Mouse (Mus musculus) heart, adult 2 months (tissue): ENCODE measurements around the gene Txndc17. TPM values are rescaled to one million over a fixed set of nuclear protein-coding genes. Genes with fewer than 3 reads are reported as not detected.

ENCODE experiments used
- DNase-seq, 2 experiments: peaks; one replicate each; pipeline ENCODE4 v3.0.0; 2021
- H3K27ac ChIP-seq: fragments of 200-600 bp; 2 replicates; pipeline ENCODE4 v1.8.1; 2022
- H3K27me3 ChIP-seq: fragments of 200-500 bp; 2 replicates; pipeline ENCODE4 v1.6.1; 2012; ENCODE audit warnings: mild to moderate bottlenecking, low read length, inconsistent platforms, mixed read lengths; ENCODE audit not compliant: control insufficient read depth, insufficient read depth
- H3K36me3 ChIP-seq: fragments of 200-500 bp; 2 replicates; pipeline ENCODE4 v1.6.1; 2012; ENCODE audit warnings: low read length, inconsistent platforms; ENCODE audit not compliant: control insufficient read depth, insufficient read depth
- H3K4me1 ChIP-seq: fragments of 200-500 bp; 2 replicates; pipeline ENCODE4 v1.6.1; 2011; ENCODE audit warnings: low read length; ENCODE audit not compliant: control insufficient read depth, insufficient read depth
- H3K4me3 ChIP-seq: fragments of 200-600 bp; 2 replicates; pipeline ENCODE4 v1.8.1; 2022
- H3K79me2 ChIP-seq: fragments of 200-500 bp; replicated peaks from 2 replicates; pipeline ENCODE4 v1.6.1; 2012; ENCODE audit warnings: mild to moderate bottlenecking, inconsistent platforms, low read length, moderate library complexity, mixed read lengths; ENCODE audit not compliant: control insufficient read depth, insufficient read depth
- H3K9ac ChIP-seq: fragments of 200-500 bp; 2 replicates; pipeline ENCODE4 v1.6.1; 2012; ENCODE audit warnings: low read depth, mild to moderate bottlenecking, control low read depth, inconsistent platforms, low read length, mixed read lengths
- CTCF ChIP-seq: fragments of 200-600 bp; IDR thresholded peaks from 2 replicates; pipeline ENCODE4 v1.8.1; 2022; ENCODE audit warnings: antibody characterized with exemption, mild to moderate bottlenecking, moderate library complexity
- EP300 ChIP-seq: fragments of 200-500 bp; IDR thresholded peaks from 2 replicates; pipeline ENCODE4 v1.6.1; 2011; ENCODE audit warnings: low read depth, low read length, control low read depth; ENCODE audit not compliant: insufficient read depth
- POLR2A ChIP-seq: fragments of 200-500 bp; IDR thresholded peaks from 2 replicates; pipeline ENCODE4 v1.6.1; 2011; ENCODE audit warnings: mild to moderate bottlenecking, low read depth, low read length, control low read depth; ENCODE audit not compliant: insufficient read depth
- WGBS: fragments of 180-500 bp; shearing (Covaris S2); methylation state at CpG from one replicate; pipeline ENCODE4 v1.1.7; 2018; 5-methylcytosine and 5-hydroxymethylcytosine counted together
- intact Hi-C: fragments of 180-260 bp; cut with DNase I; formaldehyde crosslinking; loops from one replicate; pipeline ENCODE4 v1.15.1; 2025
- polyA plus RNA-seq: library from polyadenylated mRNA; depleted of rRNA; stranded (reverse); fragments of >200 nt; gene quantifications from 2 replicates; pipeline ENCODE4 v1.2.3, GENCODE M21; 2012; rRNA removed
- total RNA-seq, 2 experiments: library from RNA; stranded (reverse); gene quantifications; 2 replicates each; pipeline ENCODE4 v1.2.3; 2021

Txndc17 gene
- total and polyA plus RNA-seq, 3 experiments = 37.6 to 43.7 (median 39.0) TPM

- H3K79me2 ChIP-seq = no peaks in the 10 kb centered on the region
- H3K4me3 ChIP-seq = no peak overlapping the region
- H3K36me3 ChIP-seq = no peaks in the 10 kb centered on the region
- no peak overlapping the region for H3K27ac ChIP-seq
- 59% methylated on average over 4 of the region's 4 CpGs for WGBS
- no peak overlapping the region for H3K9ac ChIP-seq
- no peak for DNase-seq
- no peaks in the 10 kb centered on the region for H3K4me1 ChIP-seq
- no peaks in the 10 kb centered on the region for H3K27me3 ChIP-seq
- intact Hi-C loops = no loop called here
- no peak for TF ChIP-seq POLR2A
Observed at GRCm38 (mm10) chr11:72240062-72240860, 32.9 kb downstream of the Txndc17 start.

GRCm38 (mm10) chr11:72245196-72245753 is 37.9 kb downstream of the Txndc17 start:
- intact Hi-C loops = no loop called here

GRCm38 (mm10) chr11:72255629-72256028 is 48.3 kb downstream of the Txndc17 start:
- H3K9ac ChIP-seq = no peak overlapping the region
- intact Hi-C loops = no loop called here
- no peak for TF ChIP-seq CTCF
- no peak for TF ChIP-seq POLR2A
- TF ChIP-seq EP300 = no peak
- no peaks in the 10 kb centered on the region for H3K79me2 ChIP-seq
- 91% methylated on average over 4 of the region's 4 CpGs for WGBS
- no peak overlapping the region for H3K4me3 ChIP-seq
- no peaks in the 10 kb centered on the region for H3K36me3 ChIP-seq
- DNase-seq = no peak
- no peaks in the 10 kb centered on the region for H3K27me3 ChIP-seq
- H3K4me1 ChIP-seq = no peaks in the 10 kb centered on the region
- H3K27ac ChIP-seq = no peak overlapping the region

More at GRCm38 (mm10) chr11:72245196-72245753, 37.9 kb downstream of the Txndc17 start:
- TF ChIP-seq CTCF (no peak), EP300 (no peak), POLR2A (no peak)
- no peaks in the 10 kb centered on the region for H3K36me3 ChIP-seq
- DNase-seq = no peak
- no peak overlapping the region for H3K4me3 ChIP-seq
- no peak overlapping the region for H3K27ac ChIP-seq
- H3K27me3 ChIP-seq = no peaks in the 10 kb centered on the region; the same call in 1 of the 2 replicates
- H3K79me2 ChIP-seq = no peaks in the 10 kb centered on the region
- 69% methylated on average over 8 of the region's 8 CpGs for WGBS
- no peaks in the 10 kb centered on the region for H3K4me1 ChIP-seq
- H3K9ac ChIP-seq = no peak overlapping the region

GRCm38 (mm10) chr11:72256441-72256840 is 49.1 kb downstream of the Txndc17 start:
- TF ChIP-seq POLR2A (no peak), CTCF (no peak), EP300 (no peak)
- no peak for DNase-seq
- intact Hi-C loops = no loop called here
- no peaks in the 10 kb centered on the region for H3K36me3 ChIP-seq
- H3K27me3 ChIP-seq = no peaks in the 10 kb centered on the region
- H3K79me2 ChIP-seq = no peaks in the 10 kb centered on the region
- H3K9ac ChIP-seq = no peak overlapping the region
- H3K4me3 ChIP-seq = no peak overlapping the region
- WGBS = 62% methylated on average over 2 of the region's 2 CpGs
- H3K4me1 ChIP-seq = no peaks in the 10 kb centered on the region
- no peak overlapping the region for H3K27ac ChIP-seq

Other genes with a start within 250 kb of the Txndc17 start
- not detected for gene Aipl1, start 170.0 kb upstream of the Txndc17 start, total RNA-seq
- gene Aipl1, start 170.0 kb upstream of the Txndc17 start, polyA plus RNA-seq = 0.04 TPM in 1 of 2 replicates, not detected in the other
- gene Pimreg, start 165.5 kb upstream of the Txndc17 start, total RNA-seq = under 1 TPM in 1 of 2 experiments, not detected in 1; 0.75 TPM
- 0.45 and 0.73 TPM in 2 replicates for gene Pimreg, start 165.5 kb upstream of the Txndc17 start, polyA plus RNA-seq
- gene Pitpnm3, start 71.8 kb upstream of the Txndc17 start, total RNA-seq = 1 to 10 TPM; 1.2 to 2.0 TPM
- 5.1 TPM in 2 replicates for gene Pitpnm3, start 71.8 kb upstream of the Txndc17 start, polyA plus RNA-seq
- under 1 TPM; 0.13 to 0.25 TPM for gene Gm43951, start 707 bp upstream of the Txndc17 start, total RNA-seq
- gene Gm43951, start 707 bp upstream of the Txndc17 start, polyA plus RNA-seq = 0.14 and 0.18 TPM in 2 replicates
- 1 to 10 TPM; 2.0 to 2.3 TPM for gene 4933427D14Rik, start 88 bp upstream of the Txndc17 start, total RNA-seq
- 2.0 and 2.8 TPM in 2 replicates for gene 4933427D14Rik, start 88 bp upstream of the Txndc17 start, polyA plus RNA-seq
- gene Med31, start 8.0 kb downstream of the Txndc17 start, total RNA-seq = 10 to 100 TPM in 1 of 2 experiments, 1 to 10 TPM in 1; 9.6 to 10.9 TPM
- gene Med31, start 8.0 kb downstream of the Txndc17 start, polyA plus RNA-seq = 9.1 and 10.8 TPM in 2 replicates
- not detected for gene Slc13a5, start 59.7 kb downstream of the Txndc17 start, total RNA-seq
- 0.06 and 0.09 TPM in 2 replicates for gene Slc13a5, start 59.7 kb downstream of the Txndc17 start, polyA plus RNA-seq
- gene Xaf1, start 94.1 kb downstream of the Txndc17 start, total RNA-seq = 10 to 100 TPM in 1 of 2 experiments, 1 to 10 TPM in 1; 9.7 to 10.6 TPM
- gene Xaf1, start 94.1 kb downstream of the Txndc17 start, polyA plus RNA-seq = 21.8 and 52.4 TPM in 2 replicates
- not detected for gene Fbxo39, start 106.9 kb downstream of the Txndc17 start, total RNA-seq
- 0.23 TPM in 2 replicates for gene Fbxo39, start 106.9 kb downstream of the Txndc17 start, polyA plus RNA-seq
- gene Tekt1, start 154.9 kb downstream of the Txndc17 start, total RNA-seq = not detected
- gene Tekt1, start 154.9 kb downstream of the Txndc17 start, polyA plus RNA-seq = 0.49 TPM in 1 of 2 replicates, not detected in the other
- 10 to 100 TPM; 13.1 to 14.3 TPM for gene Smtnl2, start 204.2 kb downstream of the Txndc17 start, total RNA-seq
- 12.7 and 18.9 TPM in 2 replicates for gene Smtnl2, start 204.2 kb downstream of the Txndc17 start, polyA plus RNA-seq
- not detected for gene Ggt6, start 228.0 kb downstream of the Txndc17 start, total RNA-seq
- 0.20 TPM in 1 of 2 replicates, not detected in the other for gene Ggt6, start 228.0 kb downstream of the Txndc17 start, polyA plus RNA-seq
- gene Mybbp1a, start 233.8 kb downstream of the Txndc17 start, total RNA-seq = 10 to 100 TPM; 42.7 to 46.1 TPM
- 21.8 and 30.6 TPM in 2 replicates for gene Mybbp1a, start 233.8 kb downstream of the Txndc17 start, polyA plus RNA-seq